Mouse (Mus musculus) lung, postnatal 0 days (tissue): Measurements from ENCODE around the gene Gak. TPM values are rescaled to one million over a fixed set of nuclear protein-coding genes. Genes with fewer than 3 reads are reported as not detected.

Experiments used
- ATAC-seq: fragments of 200-750 bp; cut with Nextera tagmentation; 2 replicates; pipeline ENCODE4 v1.8.0; 2017; ENCODE audit warnings: moderate library complexity
- DNase-seq: peaks from one replicate; pipeline ENCODE4 v3.0.0-alpha.2; 2016; ENCODE audit warnings: low spot score
- H3K27ac ChIP-seq: fragments of 300-500 bp; sonication (generic); 2 replicates; pipeline ENCODE4 v1.5.1; 2014; ENCODE audit warnings: antibody characterized with exemption, mild to moderate bottlenecking, low read length, mixed read lengths
- H3K27me3 ChIP-seq: fragments of 300-500 bp; sonication (generic); replicated peaks from 2 replicates; pipeline ENCODE4 v1.6.1; 2014; ENCODE audit warnings: low read length, mixed read lengths; ENCODE audit not compliant: insufficient read depth
- H3K36me3 ChIP-seq: fragments of 300-500 bp; sonication (generic); 2 replicates; pipeline ENCODE4 v1.6.1; 2014; ENCODE audit warnings: low read length, mixed read lengths; ENCODE audit not compliant: insufficient read depth
- H3K4me1 ChIP-seq: fragments of 300-500 bp; sonication (generic); 2 replicates; pipeline ENCODE4 v1.6.1; 2014; ENCODE audit warnings: antibody characterized with exemption, low read depth, low read length, mixed read lengths; ENCODE audit not compliant: insufficient read depth
- H3K4me2 ChIP-seq: fragments of 300-500 bp; sonication (generic); replicated peaks from 2 replicates; pipeline ENCODE4 v1.6.1; 2014; ENCODE audit warnings: low read depth, mild to moderate bottlenecking, low read length, moderate library complexity, mixed read lengths
- H3K4me3 ChIP-seq: fragments of 300-500 bp; sonication (generic); 2 replicates; pipeline ENCODE4 v1.5.1; 2014; ENCODE audit warnings: low read depth, low read length
- H3K9ac ChIP-seq: fragments of 300-500 bp; sonication (generic); replicated peaks from 2 replicates; pipeline ENCODE4 v1.6.1; 2014; ENCODE audit warnings: low read depth, mild to moderate bottlenecking
- H3K9me3 ChIP-seq: fragments of 300-500 bp; sonication (generic); 2 replicates; pipeline ENCODE4 v1.6.1; 2016; ENCODE audit warnings: low read length, mixed read lengths
- CTCF ChIP-seq: IDR thresholded peaks from 2 replicates; pipeline ENCODE4 v1.5.1; 2016; ENCODE audit warnings: antibody characterized with exemption, mild to moderate bottlenecking
- EP300 ChIP-seq: IDR thresholded peaks from 2 replicates; pipeline ENCODE4 v1.6.1; 2016; ENCODE audit warnings: antibody characterized with exemption, mild to moderate bottlenecking, control low read depth
- WGBS: fragments of 180-500 bp; shearing (Covaris S2); extraction: QIAGEN DNeasy Blood & Tissue Kit; methylation state at CpG from one replicate; pipeline ENCODE4 v1.1.7; 2014; 5-methylcytosine and 5-hydroxymethylcytosine counted together
- polyA plus RNA-seq: library from polyadenylated mRNA; unstranded; fragments of >200 nt; fragmentation: Nextera tagmentation; extraction: Ambion mirVana; gene quantifications from 2 replicates; pipeline ENCODE4 v1.2.1, GENCODE M21; 2015

Gak gene
- polyA plus RNA-seq, 1 experiment from 2014 or later = 39.9 TPM

DNA sequence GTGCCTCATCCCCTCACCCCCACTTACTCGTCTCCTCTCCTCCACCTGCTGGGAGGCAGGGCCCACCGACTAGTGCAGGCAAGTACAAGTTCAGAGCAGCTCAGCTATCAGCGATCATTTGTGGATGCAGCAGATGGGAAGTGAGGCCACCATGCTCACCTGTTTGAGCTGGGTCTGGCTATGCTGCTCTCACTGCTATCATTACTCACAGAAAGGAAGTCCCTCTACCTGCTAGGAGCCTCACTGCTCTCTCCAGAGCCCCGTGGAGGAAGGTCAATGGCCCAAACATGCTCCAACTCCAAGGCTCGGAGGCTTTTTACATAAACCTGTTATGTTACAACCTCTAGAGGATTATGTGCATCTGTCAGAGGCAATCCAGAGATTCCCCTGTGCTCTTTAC is 27.9 kb upstream of the Gak start:
- no peaks in the 10 kb centered on the region for H3K27me3 ChIP-seq
- DNase-seq (no peak), ATAC-seq (no peak)
- no peak overlapping the region for H3K4me3 ChIP-seq
- TF ChIP-seq CTCF (no peak), EP300 (no peak)
- 72% methylated on average over 5 of the region's 5 CpGs for WGBS
- H3K27ac ChIP-seq = no peak overlapping the region
- H3K36me3 ChIP-seq = peaks cover 25% of the 10 kb centered on the region; the same call in 1 of the 2 replicates
- H3K9me3 ChIP-seq = no peaks in the 10 kb centered on the region
- H3K9ac ChIP-seq = no peak overlapping the region
- H3K4me2 ChIP-seq = no peak overlapping the region
- peaks cover 8% of the 10 kb centered on the region; the same call in 1 of the 2 replicates for H3K4me1 ChIP-seq

DNA sequence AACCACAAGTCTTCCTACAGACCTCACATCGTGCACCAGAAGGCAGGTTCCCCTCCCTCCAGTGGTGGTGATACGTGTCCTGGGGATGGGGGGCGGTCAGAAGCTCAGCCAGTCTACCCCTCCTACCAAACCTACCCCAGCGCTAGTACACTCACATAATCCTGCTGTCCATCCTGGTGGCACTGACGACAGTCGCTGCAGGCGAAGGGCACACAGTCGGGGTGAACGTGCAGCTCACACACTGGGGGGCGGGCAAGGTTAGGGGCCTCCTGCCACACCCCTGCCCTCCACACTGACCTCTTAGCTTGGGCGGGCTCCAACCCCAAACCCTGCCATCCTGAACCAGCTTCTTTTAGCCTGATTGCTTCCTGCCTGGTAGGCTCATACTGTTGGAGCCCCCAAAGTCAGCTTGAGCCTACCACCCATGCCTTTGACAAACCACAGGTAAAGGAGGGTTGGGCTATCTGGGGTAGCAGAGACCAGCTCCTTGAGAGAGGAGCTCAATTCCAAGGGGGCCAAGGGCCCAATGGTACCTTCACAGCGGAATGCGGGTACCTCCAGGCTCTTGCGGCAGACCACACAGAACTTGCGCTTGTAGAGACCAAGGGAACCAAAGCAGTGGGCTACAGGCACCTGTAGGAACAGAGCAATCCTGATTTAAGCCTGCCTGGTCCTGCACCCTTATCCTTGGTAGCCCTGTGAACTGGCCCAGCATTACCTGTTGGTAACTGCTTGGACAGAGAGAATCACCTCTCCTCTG is 26.5 kb upstream of the Gak start:
- ATAC-seq = no peak
- TF ChIP-seq CTCF (no peak), EP300 (no peak)
- peaks cover 8% of the 10 kb centered on the region; the same call in 1 of the 2 replicates for H3K4me1 ChIP-seq
- DNase-seq = no peak
- no peak overlapping the region for H3K4me2 ChIP-seq
- peaks cover 25% of the 10 kb centered on the region; the same call in 1 of the 2 replicates for H3K36me3 ChIP-seq
- no peak overlapping the region for H3K27ac ChIP-seq
- no peak overlapping the region for H3K4me3 ChIP-seq
- WGBS = 90% methylated on average over 15 of the region's 15 CpGs
- no peaks in the 10 kb centered on the region for H3K9me3 ChIP-seq
- H3K9ac ChIP-seq = no peak overlapping the region
- H3K27me3 ChIP-seq = no peaks in the 10 kb centered on the region

DNA sequence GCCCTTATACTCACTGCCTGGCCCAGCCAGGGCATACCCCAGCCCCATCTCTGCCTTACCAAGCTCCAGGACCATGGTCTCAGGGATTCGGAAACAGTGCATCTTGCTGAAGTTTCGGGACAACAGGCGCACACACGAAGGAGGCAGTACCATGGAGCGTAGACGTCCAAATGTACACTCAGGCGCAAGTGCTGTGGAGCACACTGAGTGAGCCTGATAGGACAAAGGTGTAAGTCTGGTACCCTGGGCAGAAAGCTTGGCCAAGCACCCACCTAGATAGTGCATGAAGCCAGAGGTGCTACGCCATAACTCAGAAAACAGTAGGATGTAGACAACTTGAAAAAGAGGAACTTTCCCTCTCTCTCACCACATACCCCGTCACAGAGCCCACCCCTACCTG is 25.8 kb upstream of the Gak start:
- no peak for TF ChIP-seq EP300
- TF ChIP-seq CTCF = no peak
- H3K9me3 ChIP-seq = no peaks in the 10 kb centered on the region
- H3K4me3 ChIP-seq = no peak overlapping the region
- peaks cover 8% of the 10 kb centered on the region; the same call in 1 of the 2 replicates for H3K4me1 ChIP-seq
- no peak overlapping the region for H3K27ac ChIP-seq
- no peak for ATAC-seq
- H3K4me2 ChIP-seq = no peak overlapping the region
- 94% methylated on average over 9 of the region's 9 CpGs for WGBS
- no peaks in the 10 kb centered on the region for H3K27me3 ChIP-seq
- no peak for DNase-seq
- H3K9ac ChIP-seq = no peak overlapping the region
- peaks cover 25% of the 10 kb centered on the region; the same call in 1 of the 2 replicates for H3K36me3 ChIP-seq

DNA sequence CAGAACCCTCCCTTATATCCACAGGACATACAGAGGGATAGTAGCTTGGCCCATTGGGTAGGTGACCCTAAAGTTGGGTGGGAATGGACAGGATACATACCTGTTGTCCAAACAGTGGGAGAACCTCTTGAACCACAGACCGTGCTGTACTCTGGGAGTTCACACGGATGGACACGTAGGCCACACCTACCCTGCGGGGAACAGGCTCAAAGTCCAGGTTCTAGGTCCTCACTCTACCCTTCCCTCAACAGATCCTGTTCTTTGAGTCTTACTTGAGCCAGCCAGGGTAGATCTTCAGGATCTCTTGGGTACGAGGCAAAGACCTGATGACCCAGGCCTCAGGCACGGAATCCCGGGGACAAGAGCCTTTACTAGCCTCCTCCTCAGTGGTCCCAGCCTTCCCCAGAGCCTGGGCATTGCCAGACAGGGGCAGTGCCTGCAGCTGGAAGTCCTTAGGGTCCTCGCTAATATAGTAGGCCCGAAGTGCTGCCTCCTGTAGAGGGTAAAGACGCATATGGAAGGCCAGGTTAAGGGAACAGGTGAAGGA is 25.0 kb upstream of the Gak start:
- no peak for DNase-seq
- 92% methylated on average over 10 of the region's 10 CpGs for WGBS

DNA sequence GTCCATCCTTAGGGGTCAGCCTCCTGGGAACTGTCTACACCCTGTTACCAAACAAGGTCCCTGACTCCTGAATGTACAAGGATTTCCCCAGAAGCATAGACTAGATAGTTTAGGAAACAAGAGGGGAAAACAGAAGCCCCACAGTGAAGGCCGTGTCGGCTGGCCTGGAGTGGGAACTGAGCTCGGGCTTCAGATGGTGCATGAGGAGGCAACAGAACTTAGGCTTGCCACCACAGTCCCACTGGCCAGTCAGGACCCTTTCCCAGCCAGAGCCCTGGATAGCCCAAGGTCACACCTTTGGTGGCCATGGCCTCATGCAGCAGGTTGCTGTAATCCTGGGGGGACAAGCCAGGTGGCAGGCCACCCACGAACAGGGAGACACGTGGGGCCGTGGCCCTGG is 23.8 kb upstream of the Gak start:
- TF ChIP-seq EP300 (no peak), CTCF (no peak)
- H3K4me1 ChIP-seq = no peaks in the 10 kb centered on the region
- H3K9ac ChIP-seq = no peak overlapping the region
- no peaks in the 10 kb centered on the region for H3K9me3 ChIP-seq
- 81% methylated on average over 6 of the region's 6 CpGs for WGBS
- no peak for ATAC-seq
- no peak overlapping the region for H3K4me3 ChIP-seq
- H3K27me3 ChIP-seq = no peaks in the 10 kb centered on the region
- no peak for DNase-seq
- peaks cover 25% of the 10 kb centered on the region; the same call in 1 of the 2 replicates for H3K36me3 ChIP-seq
- no peak overlapping the region for H3K4me2 ChIP-seq
- no peak overlapping the region for H3K27ac ChIP-seq

More for the DNA sequence above, 25.0 kb upstream of the Gak start:
- TF ChIP-seq CTCF = no peak
- TF ChIP-seq EP300 = no peak
- no peak for ATAC-seq
- Histone ChIP-seq H3K9ac (no peak overlapping the region), H3K4me3 (no peak overlapping the region), H3K27me3 (no peaks in the 10 kb centered on the region), H3K9me3 (no peaks in the 10 kb centered on the region), H3K36me3 (peaks cover 25% of the 10 kb centered on the region; the same call in 1 of the 2 replicates), H3K4me1 (peaks cover 2% of the 10 kb centered on the region; the same call in 1 of the 2 replicates), H3K4me2 (no peak overlapping the region), H3K27ac (no peak overlapping the region)

DNA sequence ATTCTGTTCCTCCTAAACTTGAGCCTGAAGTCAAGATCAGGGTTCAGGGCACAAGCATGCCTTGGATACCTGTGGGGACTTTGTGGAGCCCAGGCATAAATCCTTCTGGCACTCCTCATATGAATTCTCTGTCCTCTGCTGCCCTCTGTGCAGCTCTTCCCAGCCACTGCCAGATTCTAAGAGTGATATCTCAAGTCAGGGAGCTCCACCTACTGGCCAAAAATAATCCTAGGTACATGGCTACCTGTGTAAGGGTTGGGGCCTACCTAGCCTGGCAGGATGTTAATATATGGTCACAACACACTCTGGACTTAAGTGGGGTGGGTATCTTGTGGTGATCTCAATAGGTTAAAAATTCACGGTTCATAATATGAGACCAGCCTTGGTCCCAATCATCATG is 22.3 kb upstream of the Gak start:
- TF ChIP-seq EP300 = no peak
- TF ChIP-seq CTCF = peak; percentile 87
- Histone ChIP-seq H3K27ac (no peak overlapping the region), H3K4me3 (no peak overlapping the region), H3K9me3 (no peaks in the 10 kb centered on the region), H3K4me1 (no peaks in the 10 kb centered on the region), H3K36me3 (peaks cover 25% of the 10 kb centered on the region; the same call in 1 of the 2 replicates), H3K9ac (no peak overlapping the region), H3K27me3 (no peaks in the 10 kb centered on the region), H3K4me2 (no peak overlapping the region)
- WGBS = 36% methylated on average over 1 of the region's 1 CpGs
- DNase-seq (peak; percentile 86), ATAC-seq (peak; percentile 62)
